ENCODE assay signal across 8 mouse cellular contexts in genomic region chr4:41699783-41700182, GRCm38 (mm10). TPM values are rescaled to one million over a fixed set of nuclear protein-coding genes. Genes with fewer than 3 reads are reported as not detected.
A peak's percentile ranks its signal among the peaks of the same experiment; 100 is the strongest.
DNase-seq lines count a peak whose midpoint lies in the region; ATAC-seq and TF ChIP-seq lines count a peak whose summit lies in the region.
"Not testable (repeated sequence)": the region's sequence is repeated elsewhere in the genome, so short reads cannot be mapped to it uniquely, and the experiment has no call there.

TSS of gene Il11ra1 (plus strand) at chr4:41699989.

- 0 out of 2 replicates have a peak within 1 kb of the TSS, but pooled peaks have one; percentile 34 for H3K4me2 ChIP-seq in forebrain, embryonic 13.5 days
- H3K4me2 ChIP-seq in hindbrain, embryonic 14.5 days (replicated peaks): peak within 1 kb of the TSS; percentile 37
- H3K4me2 ChIP-seq in liver, embryonic 13.5 days: not testable (repeated sequence)
- peak within 1 kb of the TSS; percentile 36; the same call in 1 of the 2 replicates for H3K4me2 ChIP-seq in midbrain, embryonic 15.5 days

- DNase-seq in heart, adult 8-10 months (ENCODE audit: low spot score); hindbrain, embryonic 14.5 days (ENCODE audit: low spot score); layer of hippocampus, postnatal 25 days (ENCODE audit: extremely low spot score in 1 of 2, low spot score in 1 of 2); liver, embryonic 13.5 days; urinary bladder, adult 2 months (ENCODE audit: low spot score): not testable (repeated sequence)

- not testable (repeated sequence) for ATAC-seq in forebrain, embryonic 13.5 days; hindbrain, embryonic 14.5 days (ENCODE audit: low FRiP score); liver, embryonic 13.5 days (ENCODE audit: low read depth); midbrain, embryonic 15.5 days (replicated peaks)

- TF ChIP-seq CTCF in bone marrow macrophage, adult 2 months (IDR thresholded peaks at IDR 0.05; ENCODE audit: low read depth, low read length): not testable (repeated sequence)

- not testable (repeated sequence) for H3K9me3 ChIP-seq in forebrain, embryonic 13.5 days (replicated peaks); hindbrain, embryonic 14.5 days (ENCODE audit: control insufficient read depth, low read length); liver, embryonic 13.5 days (replicated peaks); midbrain, embryonic 15.5 days

- H3K4me1 ChIP-seq in bone marrow macrophage, adult 2 months (ENCODE audit: control insufficient read depth, insufficient read depth, low read length); forebrain, embryonic 13.5 days; hindbrain, embryonic 14.5 days (replicated peaks; ENCODE audit: control insufficient read depth, insufficient read depth, low read length); liver, embryonic 13.5 days (replicated peaks); midbrain, embryonic 15.5 days: not testable (repeated sequence)

- TF ChIP-seq POLR2A in bone marrow macrophage, adult 2 months (IDR thresholded peaks at IDR 0.05; ENCODE audit: borderline replicate concordance, low read depth, low read length): not testable (repeated sequence)

- not testable (repeated sequence) for H3K27me3 ChIP-seq in forebrain, embryonic 13.5 days; hindbrain, embryonic 14.5 days (ENCODE audit: control insufficient read depth, insufficient read depth, low read length); midbrain, embryonic 15.5 days (replicated peaks)
- H3K27me3 ChIP-seq in liver, embryonic 13.5 days: peaks cover 45% of the 10 kb centered on the region

- not testable (repeated sequence) for H3K4me3 ChIP-seq in bone marrow macrophage, adult 2 months (ENCODE audit: insufficient read depth, low read length); forebrain, embryonic 13.5 days; hindbrain, embryonic 14.5 days (replicated peaks; ENCODE audit: low read length); liver, embryonic 13.5 days (replicated peaks); midbrain, embryonic 15.5 days

- H3K9ac ChIP-seq in forebrain, embryonic 13.5 days; hindbrain, embryonic 14.5 days; liver, embryonic 13.5 days; midbrain, embryonic 15.5 days: not testable (repeated sequence)

- not testable (repeated sequence) for H3K36me3 ChIP-seq in forebrain, embryonic 13.5 days (ENCODE audit: poor library complexity, severe bottlenecking); hindbrain, embryonic 14.5 days (replicated peaks; ENCODE audit: control insufficient read depth, insufficient read depth); liver, embryonic 13.5 days; midbrain, embryonic 15.5 days (replicated peaks)

- H3K27ac ChIP-seq in bone marrow macrophage, adult 2 months (ENCODE audit: insufficient read depth, low read depth, low read length); forebrain, embryonic 13.5 days; hindbrain, embryonic 14.5 days; liver, embryonic 13.5 days; midbrain, embryonic 15.5 days: not testable (repeated sequence)

- 93% methylated on average over 10 of the region's 10 CpGs for WGBS in forebrain, embryonic 13.5 days
- 85% methylated on average over 7 of the region's 10 CpGs for WGBS in hindbrain, embryonic 14.5 days
- WGBS in liver, embryonic 13.5 days (ENCODE audit: insufficient replicate concordance): 65% methylated on average over 10 of the region's 10 CpGs
- 79% methylated on average over 10 of the region's 10 CpGs for WGBS in midbrain, embryonic 15.5 days

RNA-seq across cellular contexts. Expression of gene Il11ra1, which starts in this region (rescaled TPM):
- polyA plus RNA-seq in bone marrow macrophage, adult 2 months (2012; ENCODE audit: insufficient read depth, insufficient read length, missing spikeins): 36.8 and 43.2 TPM in 2 replicates
- 28.1 and 30.7 TPM in 2 replicates for polyA plus RNA-seq in forebrain, embryonic 13.5 days (2015; fragmentation: Nextera tagmentation; extraction: Ambion mirVana)
- 100 to 1,000 TPM in 3 of 4 experiments, 10 to 100 TPM in 1; 95.9 to 110 (median 104) TPM for total RNA-seq in heart, adult 8-10 months (2022)
- 39.9 and 40.6 TPM in 2 replicates for polyA plus RNA-seq in hindbrain, embryonic 14.5 days (2014; fragmentation: Nextera tagmentation; extraction: Ambion mirVana)
- 10 to 100 TPM; 40.0 to 44.8 TPM for total RNA-seq in layer of hippocampus, postnatal 25 days (2021)
- polyA plus RNA-seq in liver, embryonic 13.5 days (2015; fragmentation: Nextera tagmentation; extraction: Ambion mirVana): 32.7 and 35.8 TPM in 2 replicates
- polyA plus RNA-seq in midbrain, embryonic 15.5 days (2015; fragmentation: Nextera tagmentation; extraction: Ambion mirVana): 37.5 and 40.3 TPM in 2 replicates
- polyA plus RNA-seq in urinary bladder, adult 2 months (2012; rRNA removed): 77.4 and 78.3 TPM in 2 replicates
